Mouse (Mus musculus): ENCODE results near the gene Epb41l2. TPM values are rescaled to one million over a fixed set of nuclear protein-coding genes. Genes with fewer than 3 reads are reported as not detected.
A peak's percentile ranks its signal among the peaks of the same experiment; 100 is the strongest.

Gene Epb41l2
- total and polyA plus RNA-seq, 2 experiments from 2014 or later = 21.6 to 50.1 TPM

DNA sequence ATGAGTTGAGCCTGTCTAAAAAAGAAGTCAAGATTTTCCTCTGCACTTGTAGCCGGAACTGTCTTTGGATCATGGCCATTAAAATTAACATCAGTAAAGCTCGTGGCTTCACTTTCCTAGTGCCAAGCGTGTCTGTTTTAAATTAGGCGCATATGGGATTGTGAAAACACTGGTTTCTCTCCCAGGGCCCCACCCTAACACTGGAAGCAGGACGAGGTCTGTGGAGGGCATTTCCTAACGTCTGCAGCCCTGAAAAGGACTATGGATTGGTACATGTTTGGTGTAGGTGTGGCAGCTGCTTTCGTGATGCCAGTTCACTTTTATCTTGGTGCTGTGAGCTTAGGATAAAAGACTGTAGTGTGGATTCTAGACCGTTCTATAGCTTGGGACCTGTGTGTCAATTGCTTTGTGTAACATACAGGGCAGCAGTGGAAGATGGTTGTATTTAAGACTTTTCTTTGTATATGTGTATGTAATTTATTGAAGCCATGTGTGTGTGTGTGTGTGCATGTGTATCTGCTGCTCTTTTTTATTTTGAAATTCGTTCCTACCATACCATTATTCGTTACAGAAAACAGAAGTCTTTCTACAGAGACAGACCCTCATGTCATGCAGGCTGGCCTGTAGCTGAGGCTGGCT is 13.0 kb downstream of the Epb41l2 start:
- ATAC-seq (ENCODE audit: insufficient read depth, low read depth) (no peak), DNase-seq (ENCODE audit: low spot score) (no peak)
- H3K4me1 ChIP-seq (ENCODE audit: control insufficient read depth, insufficient read depth) = peaks cover 27% of the 10 kb centered on the region
- H3K9ac ChIP-seq (replicated peaks; ENCODE audit: low read depth, low read length) = no peak overlapping the region
- H3K36me3 ChIP-seq (replicated peaks; ENCODE audit: control insufficient read depth, insufficient read depth, low read length) = 0 out of 2 replicates have a peak, but pooled peaks cover 6% of the 10 kb centered on the region
- H3K9me3 ChIP-seq (replicated peaks; ENCODE audit: control insufficient read depth, low read length) = no peaks in the 10 kb centered on the region
- no peaks in the 10 kb centered on the region for H3K27me3 ChIP-seq (ENCODE audit: control insufficient read depth, insufficient read depth, low read length)
- H3K4me3 ChIP-seq (ENCODE audit: low read depth, low read length) = no peak overlapping the region
- peak overlapping the region; percentile 16; the same call in 1 of the 2 replicates for H3K4me2 ChIP-seq (ENCODE audit: low read depth, low read length)
- 33% methylated on average over 10 of the region's 10 CpGs for WGBS
- H3K27ac ChIP-seq (ENCODE audit: low read depth) = no peak overlapping the region
- no peak for TF ChIP-seq EP300 (IDR thresholded peaks at IDR 0.05; ENCODE audit: low read depth)
- TF ChIP-seq CTCF (IDR thresholded peaks at IDR 0.05; ENCODE audit: low read depth) = no peak

- ATAC-seq (ENCODE audit: insufficient read depth, low read depth) (no peak), DNase-seq (ENCODE audit: low spot score) (no peak)
- Histone ChIP-seq H3K9ac (replicated peaks; ENCODE audit: low read depth, low read length) (no peak overlapping the region), H3K4me2 (ENCODE audit: low read depth, low read length) (no peak overlapping the region), H3K27me3 (ENCODE audit: control insufficient read depth, insufficient read depth, low read length) (no peaks in the 10 kb centered on the region), H3K36me3 (replicated peaks; ENCODE audit: control insufficient read depth, insufficient read depth, low read length) (0 out of 2 replicates have a peak, but pooled peaks cover 6% of the 10 kb centered on the region), H3K27ac (ENCODE audit: low read depth) (no peak overlapping the region), H3K4me1 (ENCODE audit: control insufficient read depth, insufficient read depth) (peaks cover 27% of the 10 kb centered on the region), H3K4me3 (ENCODE audit: low read depth, low read length) (no peak overlapping the region), H3K9me3 (replicated peaks; ENCODE audit: control insufficient read depth, low read length) (no peaks in the 10 kb centered on the region)
- TF ChIP-seq EP300 (IDR thresholded peaks at IDR 0.05; ENCODE audit: low read depth) (no peak), CTCF (IDR thresholded peaks at IDR 0.05; ENCODE audit: low read depth) (no peak)
- WGBS = 79% methylated on average over 4 of the region's 4 CpGs
These were observed 15.4 kb downstream of the Epb41l2 start for GRCm38 (mm10) chr10:25375036-25375435.

DNA sequence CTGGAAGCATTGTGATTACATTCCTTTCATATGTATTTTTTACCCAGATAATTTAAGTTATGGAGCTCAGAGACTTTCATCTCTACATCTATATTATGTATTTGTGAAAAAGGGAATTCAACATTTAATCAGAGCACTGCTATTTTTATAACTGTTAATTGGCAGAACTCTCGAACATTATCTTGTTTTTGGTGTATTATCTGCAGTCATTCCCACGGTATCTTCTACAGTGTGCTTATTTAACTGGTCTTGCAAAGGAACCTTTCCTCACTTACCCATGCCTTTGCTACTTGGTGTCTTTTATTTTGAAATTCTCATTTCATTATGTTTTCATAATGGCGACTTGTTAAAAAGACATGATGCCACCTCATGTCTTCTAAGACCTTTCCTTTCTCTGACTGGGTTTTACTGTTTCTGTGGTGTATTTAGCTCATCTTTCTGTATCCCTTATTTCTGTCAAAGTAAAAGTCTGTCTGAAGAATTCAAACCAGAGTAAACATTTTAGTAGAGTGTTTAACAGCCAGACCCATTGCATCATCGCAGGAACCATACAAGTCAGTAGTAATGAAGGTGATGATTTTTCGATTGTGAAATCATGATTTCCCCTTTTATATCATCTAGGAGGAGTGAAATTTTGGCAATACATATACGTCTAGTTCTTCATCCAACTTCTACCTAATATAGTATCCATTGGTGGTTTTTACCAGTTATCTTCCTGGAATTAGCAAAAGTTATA is 21.3 kb downstream of the Epb41l2 start:
- TF ChIP-seq CTCF (IDR thresholded peaks at IDR 0.05; ENCODE audit: low read depth) = no peak
- TF ChIP-seq EP300 (IDR thresholded peaks at IDR 0.05; ENCODE audit: low read depth) = no peak
- no peak for DNase-seq (ENCODE audit: low spot score)
- H3K9me3 ChIP-seq (replicated peaks; ENCODE audit: control insufficient read depth, low read length) = no peaks in the 10 kb centered on the region
- 45% methylated on average over 6 of the region's 6 CpGs for WGBS
- H3K9ac ChIP-seq (replicated peaks; ENCODE audit: low read depth, low read length) = no peak overlapping the region
- no peaks in the 10 kb centered on the region for H3K27me3 ChIP-seq (ENCODE audit: control insufficient read depth, insufficient read depth, low read length)
- H3K36me3 ChIP-seq (replicated peaks; ENCODE audit: control insufficient read depth, insufficient read depth, low read length) = 0 out of 2 replicates have a peak, but pooled peaks cover 6% of the 10 kb centered on the region
- H3K4me1 ChIP-seq (ENCODE audit: control insufficient read depth, insufficient read depth) = peaks cover 14% of the 10 kb centered on the region
- no peak overlapping the region for H3K4me3 ChIP-seq (ENCODE audit: low read depth, low read length)
- H3K27ac ChIP-seq (ENCODE audit: low read depth) = no peak overlapping the region
- no peak overlapping the region for H3K4me2 ChIP-seq (ENCODE audit: low read depth, low read length)
- ATAC-seq (ENCODE audit: insufficient read depth, low read depth) = no peak

- Histone ChIP-seq H3K27me3 (ENCODE audit: control insufficient read depth, insufficient read depth, low read length) (no peaks in the 10 kb centered on the region), H3K9ac (replicated peaks; ENCODE audit: low read depth, low read length) (no peak overlapping the region), H3K27ac (ENCODE audit: low read depth) (no peak overlapping the region), H3K4me3 (ENCODE audit: low read depth, low read length) (no peak overlapping the region), H3K9me3 (replicated peaks; ENCODE audit: control insufficient read depth, low read length) (no peaks in the 10 kb centered on the region), H3K4me2 (ENCODE audit: low read depth, low read length) (no peak overlapping the region), H3K36me3 (replicated peaks; ENCODE audit: control insufficient read depth, insufficient read depth, low read length) (0 out of 2 replicates have a peak, but pooled peaks cover 1% of the 10 kb centered on the region), H3K4me1 (ENCODE audit: control insufficient read depth, insufficient read depth) (peaks cover 22% of the 10 kb centered on the region)
- DNase-seq (ENCODE audit: low spot score) (no peak), ATAC-seq (ENCODE audit: insufficient read depth, low read depth) (no peak)
- 56% methylated on average over 10 of the region's 10 CpGs for WGBS
- TF ChIP-seq CTCF (IDR thresholded peaks at IDR 0.05; ENCODE audit: low read depth) (no peak), EP300 (IDR thresholded peaks at IDR 0.05; ENCODE audit: low read depth) (no peak)
These were observed 22.4 kb downstream of the Epb41l2 start for GRCm38 (mm10) chr10:25381951-25382350.

DNA sequence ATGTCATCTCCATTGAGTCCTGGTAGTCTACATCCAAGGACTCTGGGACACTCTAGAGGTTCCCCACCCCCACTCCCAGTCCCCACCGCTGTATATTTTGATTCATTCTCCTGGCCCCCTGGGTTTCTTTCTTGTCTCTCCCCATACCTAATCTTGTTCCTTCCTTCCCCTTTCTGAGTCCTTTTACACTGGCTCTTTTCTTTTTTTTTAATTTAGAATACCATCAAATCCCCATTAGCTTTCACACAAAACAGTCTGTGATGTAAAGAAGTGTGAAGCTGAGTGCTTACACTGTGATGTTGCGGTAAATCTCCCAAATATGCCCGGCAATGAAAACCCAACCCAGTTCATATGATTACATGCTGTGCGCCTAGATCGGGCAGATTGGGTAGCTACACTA is 23.6 kb downstream of the Epb41l2 start:
- Histone ChIP-seq H3K4me1 (ENCODE audit: control insufficient read depth, insufficient read depth) (peaks cover 28% of the 10 kb centered on the region), H3K9me3 (replicated peaks; ENCODE audit: control insufficient read depth, low read length) (no peaks in the 10 kb centered on the region), H3K36me3 (replicated peaks; ENCODE audit: control insufficient read depth, insufficient read depth, low read length) (no peaks in the 10 kb centered on the region), H3K27me3 (ENCODE audit: control insufficient read depth, insufficient read depth, low read length) (no peaks in the 10 kb centered on the region), H3K27ac (ENCODE audit: low read depth) (no peak overlapping the region), H3K4me2 (ENCODE audit: low read depth, low read length) (no peak overlapping the region), H3K4me3 (ENCODE audit: low read depth, low read length) (no peak overlapping the region), H3K9ac (replicated peaks; ENCODE audit: low read depth, low read length) (no peak overlapping the region)
- ATAC-seq (ENCODE audit: insufficient read depth, low read depth) = no peak
- 71% methylated on average over 5 of the region's 5 CpGs for WGBS
- DNase-seq (ENCODE audit: low spot score) = no peak
- no peak for TF ChIP-seq CTCF (IDR thresholded peaks at IDR 0.05; ENCODE audit: low read depth)
- TF ChIP-seq EP300 (IDR thresholded peaks at IDR 0.05; ENCODE audit: low read depth) = no peak
